8 mouse cellular contexts compared by ENCODE assay signal in genomic region chr16:14162988-14163416, GRCm38 (mm10). TPM values are rescaled to one million over a fixed set of nuclear protein-coding genes. Genes with fewer than 3 reads are reported as not detected.
DNase-seq lines count a peak whose midpoint lies in the region; ATAC-seq and TF ChIP-seq lines count a peak whose summit lies in the region.

TSS of gene Nde1 (plus strand) at chr16:14163275.
TSS of gene Marf1 (minus strand) at chr16:14163351.

- H3K27me3 ChIP-seq in lung, embryonic 14.5 days (ENCODE audit: insufficient read depth, low read length) = no peaks in the 10 kb centered on the region

- peak within 1 kb of the TSS; percentile 80 for H3K4me2 ChIP-seq in lung, embryonic 14.5 days

- H3K36me3 ChIP-seq in lung, embryonic 14.5 days (ENCODE audit: insufficient read depth) = peaks cover 11% of the 10 kb centered on the region; the same call in 1 of the 2 replicates

- H3K4me3 ChIP-seq in layer of hippocampus, adult 2 months = peak within 1 kb of the TSS; percentile 67
- peak within 1 kb of the TSS; percentile 75 for H3K4me3 ChIP-seq in lung, embryonic 14.5 days (ENCODE audit: low read depth, low read length)

- H3K9me3 ChIP-seq in lung, embryonic 14.5 days (ENCODE audit: low read depth, low read length) = no peaks in the 10 kb centered on the region

- peak; percentile 93 for ATAC-seq in lung, embryonic 14.5 days (ENCODE audit: insufficient read depth)
- peak; percentile 54 for ATAC-seq in neutrophil, adult 5-6 weeks (ENCODE audit: extremely low read depth, insufficient number of reproducible peaks, low FRiP score, poor library complexity, severe bottlenecking)

- peak within 1 kb of the TSS; percentile 83 for H3K9ac ChIP-seq in lung, embryonic 14.5 days

- peaks cover 15% of the 10 kb centered on the region; the same call in 1 of the 2 replicates for H3K4me1 ChIP-seq in lung, embryonic 14.5 days (ENCODE audit: insufficient read depth)

- WGBS in lung, embryonic 14.5 days = under 1% methylated on average over 42 of the region's 43 CpGs

- H3K27ac ChIP-seq in layer of hippocampus, adult 2 months = peak within 1 kb of the TSS; percentile 73
- H3K27ac ChIP-seq in lung, embryonic 14.5 days (ENCODE audit: low read depth) = peak within 1 kb of the TSS; percentile 88

- peak; percentile 16; the same call in 1 of the 2 replicates for TF ChIP-seq CTCF in layer of hippocampus, adult 2 months (conservative IDR thresholded peaks at IDR 0.05)
- no peak for TF ChIP-seq CTCF in lung, embryonic 14.5 days (IDR thresholded peaks at IDR 0.05; ENCODE audit: low read depth)

- DNase-seq in MN1 (ENCODE audit: low spot score) = peak; percentile 92
- peak; percentile 60 for DNase-seq in cerebellum, adult 8-10 months
- peak; percentile 94 for DNase-seq in forelimb bud, embryonic 11.5 days (ENCODE audit: low read depth, low spot score)
- peak; percentile 94 for DNase-seq in heart, postnatal 4 days
- peak; percentile 51 to 74 for DNase-seq in layer of hippocampus, adult 2 months (ENCODE audit: low spot score in 2 of 2)
- peak; percentile 98 for DNase-seq in lung, embryonic 14.5 days
- DNase-seq in thymus, adult 18-20 months = peak; percentile 87 to 90

RNA-seq across cellular contexts. Expression of gene Nde1, which starts in this region (rescaled TPM):
- total RNA-seq in heart, postnatal 4 days (2021) = 10 to 100 TPM; 48.7 to 52.7 TPM
- 10 to 100 TPM; 30.9 to 32.6 TPM for total RNA-seq in layer of hippocampus, adult 2 months (2021)
- polyA plus RNA-seq in lung, embryonic 14.5 days (2014; fragmentation: Nextera tagmentation; extraction: Ambion mirVana) = 157 and 158 TPM in 2 replicates
- total RNA-seq in neutrophil, adult 5-6 weeks (2017) = 48.7 and 52.1 TPM in 2 replicates

RNA-seq across cellular contexts. Expression of gene Marf1, which starts in this region (rescaled TPM):
- 10 to 100 TPM; 24.7 to 24.8 TPM for total RNA-seq in heart, postnatal 4 days (2021)
- total RNA-seq in layer of hippocampus, adult 2 months (2021) = 100 to 1,000 TPM; 134 to 138 TPM
- 16.4 and 17.3 TPM in 2 replicates for polyA plus RNA-seq in lung, embryonic 14.5 days (2014; fragmentation: Nextera tagmentation; extraction: Ambion mirVana)
- total RNA-seq in neutrophil, adult 5-6 weeks (2017) = 72.2 and 75.2 TPM in 2 replicates

Comparison
In these comparisons a context has a peak if more than half of its experiments do, and no peak if none do; other contexts are left out.
1. Peak in every context shown above with its lines: DNase-seq, ATAC-seq, H3K4me3 ChIP-seq and H3K27ac ChIP-seq.